Mouse (Mus musculus) liver, embryonic 14.5 days (tissue): ENCODE results near the gene Pabpn1l. TPM values are rescaled to one million over a fixed set of nuclear protein-coding genes. Genes with fewer than 3 reads are reported as not detected.

Experiments
- ATAC-seq: fragments of 200-750 bp; cut with Nextera tagmentation; 2 replicates; pipeline ENCODE4 v1.8.0; 2017; ENCODE audit warnings: moderate number of reproducible peaks, mild to moderate bottlenecking, moderate library complexity; ENCODE audit not compliant: insufficient read depth
- DNase-seq, 3 experiments: peaks; one replicate each; pipeline ENCODE4 v3.0.0-alpha.2; 2012 to 2013; ENCODE audit warnings: low read depth in 3 of 3, low spot score in 3 of 3
- H3K27ac ChIP-seq: fragments of 300-500 bp; sonication (generic); 2 replicates; pipeline ENCODE4 v1.5.1; 2014; ENCODE audit warnings: moderate library complexity, mild to moderate bottlenecking, control low read depth, inconsistent platforms
- H3K27me3 ChIP-seq: fragments of 300-500 bp; sonication (generic); 2 replicates; pipeline ENCODE4 v1.6.1; 2014; ENCODE audit warnings: mild to moderate bottlenecking, low read length, moderate library complexity; ENCODE audit not compliant: control insufficient read depth, insufficient read depth
- H3K36me3 ChIP-seq: fragments of 300-500 bp; sonication (generic); replicated peaks from 2 replicates; pipeline ENCODE4 v1.6.1; 2014; ENCODE audit warnings: low read depth; ENCODE audit not compliant: control insufficient read depth, insufficient read depth
- H3K4me1 ChIP-seq, 2 experiments: fragments of 200-500 bp in 1 of 2; fragments of 300-500 bp in 1 of 2; sonication (generic) in 1 of 2; replicated peaks; 2 replicates each; pipeline ENCODE4 v1.6.1; 2012 to 2014; ENCODE audit warnings: antibody characterized with exemption in 1 of 2, inconsistent platforms in 1 of 2, low read length in 1 of 2; ENCODE audit not compliant: control insufficient read depth in 2 of 2, insufficient read depth in 2 of 2
- H3K4me2 ChIP-seq: fragments of 300-500 bp; sonication (generic); 2 replicates; pipeline ENCODE4 v1.6.1; 2014; ENCODE audit warnings: low read depth, mild to moderate bottlenecking, control low read depth, moderate library complexity
- H3K4me3 ChIP-seq, 2 experiments: fragments of 200-500 bp in 1 of 2; fragments of 300-500 bp in 1 of 2; sonication (generic) in 1 of 2; 2 replicates each; pipeline ENCODE4 v1.5.1; 2012 to 2014; ENCODE audit warnings: low read depth in 2 of 2, low read length in 2 of 2, mild to moderate bottlenecking in 2 of 2, control low read depth in 1 of 2, inconsistent platforms in 1 of 2, moderate library complexity in 1 of 2; ENCODE audit not compliant: insufficient read depth in 1 of 2
- H3K9ac ChIP-seq: fragments of 300-500 bp; sonication (generic); replicated peaks from 2 replicates; pipeline ENCODE4 v1.6.1; 2014; ENCODE audit warnings: mild to moderate bottlenecking, control low read depth, moderate library complexity
- H3K9me3 ChIP-seq: fragments of 300-500 bp; sonication (generic); 2 replicates; pipeline ENCODE4 v1.6.1; 2016; ENCODE audit warnings: low read length, mixed read lengths; ENCODE audit not compliant: control insufficient read depth
- CTCF ChIP-seq: IDR thresholded peaks from 2 replicates; pipeline ENCODE4 v1.5.1; 2016; ENCODE audit warnings: antibody characterized with exemption, low read depth, control low read depth
- EP300 ChIP-seq: IDR thresholded peaks from 2 replicates; pipeline ENCODE4 v1.6.1; 2016; ENCODE audit warnings: antibody characterized with exemption, low read depth
- WGBS: fragments of 180-500 bp; shearing (Covaris S2); extraction: QIAGEN DNeasy Blood & Tissue Kit; methylation state at CpG from one replicate; pipeline ENCODE4 v1.1.7; 2014; ENCODE audit not compliant: insufficient replicate concordance; 5-methylcytosine and 5-hydroxymethylcytosine counted together
- polyA plus RNA-seq, 2 experiments: library from polyadenylated mRNA; depleted of rRNA in 1 of 2; stranded (reverse) in 1 of 2; unstranded in 1 of 2; fragments of >200 nt; fragmentation: Nextera tagmentation in 1 of 2; extraction: Ambion mirVana in 1 of 2; gene quantifications; 2 replicates each; pipeline versions ENCODE4 v1.2.1 to v1.2.3; 2012 to 2014

Gene Pabpn1l
- polyA plus RNA-seq, 2 experiments = not detected

- Histone ChIP-seq H3K9me3 (no peaks in the 10 kb centered on the region), H3K9ac (no peak overlapping the region), H3K27ac (no peak overlapping the region), H3K36me3 (peaks cover 10% of the 10 kb centered on the region), H3K27me3 (no peaks in the 10 kb centered on the region), H3K4me3 (no peak overlapping the region), H3K4me2 (no peak overlapping the region), H3K4me1 (peaks cover 11 to 12% of the 10 kb centered on the region in 2 experiments)
- ATAC-seq (no peak), DNase-seq (no peak)
- TF ChIP-seq EP300 (no peak), CTCF (no peak)
- 73% methylated on average over 4 of the region's 4 CpGs for WGBS
Measured at GRCm38 (mm10) chr8:122640825-122641224, 18.3 kb upstream of the Pabpn1l start.

- H3K9me3 ChIP-seq = no peaks in the 10 kb centered on the region
- H3K9ac ChIP-seq = no peak overlapping the region
- TF ChIP-seq EP300 = no peak
- no peak for TF ChIP-seq CTCF
- ATAC-seq (no peak), DNase-seq (no peak)
- peaks cover 18% of the 10 kb centered on the region for H3K36me3 ChIP-seq
- 79% methylated on average over 16 of the region's 16 CpGs for WGBS
- peaks cover 16 to 18% of the 10 kb centered on the region in 2 experiments for H3K4me1 ChIP-seq
- H3K4me2 ChIP-seq = no peak overlapping the region
- no peak overlapping the region for H3K27ac ChIP-seq
- no peaks in the 10 kb centered on the region for H3K27me3 ChIP-seq
- no peak overlapping the region for H3K4me3 ChIP-seq
Measured at GRCm38 (mm10) chr8:122639521-122640248, 17.1 kb upstream of the Pabpn1l start.

- H3K4me3 ChIP-seq = no peak overlapping the region
- no peak overlapping the region for H3K9ac ChIP-seq
- 81% methylated on average over 16 of the region's 16 CpGs for WGBS
- H3K4me1 ChIP-seq = peaks cover 16 to 18% of the 10 kb centered on the region in 2 experiments
- no peak for ATAC-seq
- H3K27me3 ChIP-seq = no peaks in the 10 kb centered on the region
- H3K9me3 ChIP-seq = no peaks in the 10 kb centered on the region
- no peak overlapping the region for H3K27ac ChIP-seq
- no peak for DNase-seq
- H3K4me2 ChIP-seq = no peak overlapping the region
- TF ChIP-seq CTCF = no peak
- TF ChIP-seq EP300 = no peak
- peaks cover 22% of the 10 kb centered on the region for H3K36me3 ChIP-seq
Measured at GRCm38 (mm10) chr8:122638601-122639000, 16.1 kb upstream of the Pabpn1l start.

- H3K4me2 ChIP-seq = no peak overlapping the region
- no peak overlapping the region for H3K9ac ChIP-seq
- TF ChIP-seq EP300 (no peak), CTCF (no peak)
- H3K4me3 ChIP-seq = no peak overlapping the region
- peaks cover 25% of the 10 kb centered on the region for H3K36me3 ChIP-seq
- ATAC-seq (no peak), DNase-seq (no peak)
- no peaks in the 10 kb centered on the region for H3K9me3 ChIP-seq
- no peaks in the 10 kb centered on the region for H3K27me3 ChIP-seq
- WGBS = 88% methylated on average over 9 of the region's 9 CpGs
- no peak overlapping the region for H3K27ac ChIP-seq
- H3K4me1 ChIP-seq = peaks cover 16 to 18% of the 10 kb centered on the region in 2 experiments
Measured at GRCm38 (mm10) chr8:122637230-122637629, 14.7 kb upstream of the Pabpn1l start.

GRCm38 (mm10) chr8:122636803-122637175 is 14.2 kb upstream of the Pabpn1l start:
- no peaks in the 10 kb centered on the region for H3K27me3 ChIP-seq
- peak in 1 of 3 experiments; percentile 11 for DNase-seq
- H3K9me3 ChIP-seq = no peaks in the 10 kb centered on the region
- H3K4me3 ChIP-seq = no peak overlapping the region
- peak overlapping the region; percentile 70 for H3K27ac ChIP-seq
- H3K9ac ChIP-seq = no peak overlapping the region
- peak overlapping the region; percentile 47 for H3K4me2 ChIP-seq
- TF ChIP-seq EP300 (no peak), CTCF (no peak)
- WGBS = 61% methylated on average over 9 of the region's 9 CpGs
- peaks cover 16 to 18% of the 10 kb centered on the region in 2 experiments for H3K4me1 ChIP-seq
- no peak for ATAC-seq
- H3K36me3 ChIP-seq = peaks cover 25% of the 10 kb centered on the region
